Mouse (Mus musculus) embryonic facial prominence, embryonic 10.5 days (tissue): ENCODE measurements at regions not wholly inside any gene's neighbourhood (a gene's known extent, or its start where the extent isn't known, plus 50 kb on each side); places are given as distances from the start of the nearest gene placed in this dataset.

Source experiments
- DNase-seq: peaks from one replicate; pipeline ENCODE4 v3.0.0-alpha.2; 2017; ENCODE audit warnings: low spot score
- H3K27ac ChIP-seq: fragments of 300-500 bp; sonication (generic); replicated peaks from 2 replicates; pipeline ENCODE4 v1.5.1; 2016; ENCODE audit warnings: mild to moderate bottlenecking
- H3K27me3 ChIP-seq: fragments of 300-500 bp; sonication (generic); replicated peaks from 2 replicates; pipeline ENCODE4 v1.6.1; 2016; ENCODE audit warnings: low read depth, mild to moderate bottlenecking; ENCODE audit not compliant: poor library complexity, severe bottlenecking
- H3K36me3 ChIP-seq: fragments of 300-500 bp; sonication (generic); replicated peaks from 2 replicates; pipeline ENCODE4 v1.6.1; 2016; ENCODE audit warnings: mild to moderate bottlenecking, moderate library complexity
- H3K4me1 ChIP-seq: fragments of 300-500 bp; sonication (generic); 2 replicates; pipeline ENCODE4 v1.6.1; 2016
- H3K4me3 ChIP-seq: fragments of 300-500 bp; sonication (generic); 2 replicates; pipeline ENCODE4 v1.5.1; 2016; ENCODE audit warnings: mild to moderate bottlenecking, moderate library complexity
- H3K9me3 ChIP-seq: fragments of 300-500 bp; sonication (generic); 2 replicates; pipeline ENCODE4 v1.6.1; 2016; ENCODE audit warnings: mild to moderate bottlenecking
- WGBS: fragments of 180-500 bp; shearing (Covaris S2); methylation state at CpG from one replicate; pipeline ENCODE4 v1.1.7; 2016; 5-methylcytosine and 5-hydroxymethylcytosine counted together

- WGBS = 64% methylated on average over 5 of the region's 5 CpGs
- DNase-seq = no peak
- H3K27ac ChIP-seq = no peak overlapping the region
- H3K9me3 ChIP-seq = no peaks in the 10 kb centered on the region
- no peak overlapping the region for H3K4me3 ChIP-seq
- H3K4me1 ChIP-seq = no peaks in the 10 kb centered on the region
- H3K27me3 ChIP-seq = no peaks in the 10 kb centered on the region
- no peaks in the 10 kb centered on the region for H3K36me3 ChIP-seq
Measured at GRCm38 (mm10) chr8:79505381-79505780, 106.1 kb upstream of the Smad1 start.

- DNase-seq = no peak
Measured at GRCm38 (mm10) chr8:79503906-79504305, 104.6 kb upstream of the Smad1 start.

GRCm38 (mm10) chr8:79502062-79502461 lies 102.7 kb upstream of the Smad1 start:
- Histone ChIP-seq H3K4me1 (peaks cover 10% of the 10 kb centered on the region), H3K27me3 (no peaks in the 10 kb centered on the region), H3K4me3 (no peak overlapping the region), H3K27ac (no peak overlapping the region), H3K9me3 (no peaks in the 10 kb centered on the region), H3K36me3 (no peaks in the 10 kb centered on the region)
- WGBS = 75% methylated on average over 4 of the region's 4 CpGs
- DNase-seq = no peak

More at GRCm38 (mm10) chr8:79503906-79504305, 104.6 kb upstream of the Smad1 start:
- Histone ChIP-seq H3K4me1 (peaks cover 2% of the 10 kb centered on the region; the same call in 1 of the 2 replicates), H3K27me3 (no peaks in the 10 kb centered on the region), H3K27ac (no peak overlapping the region), H3K36me3 (no peaks in the 10 kb centered on the region), H3K4me3 (no peak overlapping the region), H3K9me3 (no peaks in the 10 kb centered on the region)
- WGBS = 87% methylated on average over 2 of the region's 2 CpGs

GRCm38 (mm10) chr8:79501238-79501637 lies 101.9 kb upstream of the Smad1 start:
- H3K4me3 ChIP-seq = no peak overlapping the region
- no peak for DNase-seq
- peaks cover 10% of the 10 kb centered on the region for H3K4me1 ChIP-seq
- no peaks in the 10 kb centered on the region for H3K9me3 ChIP-seq
- 87% methylated on average over 11 of the region's 11 CpGs for WGBS
- H3K27ac ChIP-seq = no peak overlapping the region
- no peaks in the 10 kb centered on the region for H3K27me3 ChIP-seq
- H3K36me3 ChIP-seq = no peaks in the 10 kb centered on the region

GRCm38 (mm10) chr8:79499258-79499657 lies 99.9 kb upstream of the Smad1 start:
- Histone ChIP-seq H3K36me3 (no peaks in the 10 kb centered on the region), H3K27me3 (no peaks in the 10 kb centered on the region), H3K4me1 (peaks cover 10% of the 10 kb centered on the region), H3K4me3 (no peak overlapping the region), H3K9me3 (no peaks in the 10 kb centered on the region), H3K27ac (no peak overlapping the region)
- 93% methylated on average over 2 of the region's 2 CpGs for WGBS
- DNase-seq = no peak

GRCm38 (mm10) chr8:79498611-79499010 lies 99.3 kb upstream of the Smad1 start:
- Histone ChIP-seq H3K27ac (no peak overlapping the region), H3K9me3 (no peaks in the 10 kb centered on the region), H3K27me3 (no peaks in the 10 kb centered on the region), H3K4me1 (peaks cover 10% of the 10 kb centered on the region), H3K36me3 (no peaks in the 10 kb centered on the region), H3K4me3 (no peak overlapping the region)
- DNase-seq = no peak
- 84% methylated on average over 2 of the region's 2 CpGs for WGBS

- Histone ChIP-seq H3K36me3 (no peaks in the 10 kb centered on the region), H3K9me3 (no peaks in the 10 kb centered on the region), H3K4me3 (no peak overlapping the region), H3K4me1 (peaks cover 11% of the 10 kb centered on the region), H3K27me3 (no peaks in the 10 kb centered on the region), H3K27ac (no peak overlapping the region)
- WGBS = 75% methylated on average over 10 of the region's 10 CpGs
- DNase-seq = peak; percentile 6
Measured at GRCm38 (mm10) chr8:79491156-79491698, 91.9 kb upstream of the Smad1 start.

GRCm38 (mm10) chr8:79490739-79491138 lies 91.4 kb upstream of the Smad1 start:
- H3K4me1 ChIP-seq = peaks cover 11% of the 10 kb centered on the region
- H3K36me3 ChIP-seq = no peaks in the 10 kb centered on the region
- 68% methylated on average over 4 of the region's 4 CpGs for WGBS
- no peaks in the 10 kb centered on the region for H3K9me3 ChIP-seq
- no peak overlapping the region for H3K4me3 ChIP-seq
- no peak overlapping the region for H3K27ac ChIP-seq
- peak; percentile 6 for DNase-seq
- no peaks in the 10 kb centered on the region for H3K27me3 ChIP-seq

GRCm38 (mm10) chr8:79488861-79489260 lies 89.5 kb upstream of the Smad1 start:
- peaks cover 11% of the 10 kb centered on the region for H3K4me1 ChIP-seq
- no peaks in the 10 kb centered on the region for H3K27me3 ChIP-seq
- no peaks in the 10 kb centered on the region for H3K9me3 ChIP-seq
- 71% methylated on average over 2 of the region's 2 CpGs for WGBS
- H3K36me3 ChIP-seq = no peaks in the 10 kb centered on the region
- H3K27ac ChIP-seq = no peak overlapping the region
- DNase-seq = peak; percentile 9
- H3K4me3 ChIP-seq = no peak overlapping the region

GRCm38 (mm10) chr8:79487597-79487996 lies 88.3 kb upstream of the Smad1 start:
- WGBS = 85% methylated on average over 6 of the region's 6 CpGs
- DNase-seq = peak; percentile 6
- Histone ChIP-seq H3K4me1 (peaks cover 11% of the 10 kb centered on the region), H3K36me3 (no peaks in the 10 kb centered on the region), H3K9me3 (no peaks in the 10 kb centered on the region), H3K27ac (no peak overlapping the region), H3K27me3 (no peaks in the 10 kb centered on the region), H3K4me3 (no peak overlapping the region)

- H3K4me1 ChIP-seq = 0 out of 2 replicates have a peak, but pooled peaks cover 4% of the 10 kb centered on the region
- no peak overlapping the region for H3K27ac ChIP-seq
- WGBS = 93% methylated on average over 8 of the region's 8 CpGs
- H3K4me3 ChIP-seq = no peak overlapping the region
- H3K27me3 ChIP-seq = no peaks in the 10 kb centered on the region
- peak; percentile 2 for DNase-seq
- H3K9me3 ChIP-seq = no peaks in the 10 kb centered on the region
- no peaks in the 10 kb centered on the region for H3K36me3 ChIP-seq
Measured at GRCm38 (mm10) chr8:79479326-79479725, 80.0 kb upstream of the Smad1 start.

GRCm38 (mm10) chr8:79476012-79476411 lies 76.7 kb upstream of the Smad1 start:
- DNase-seq = peak; percentile 5
- Histone ChIP-seq H3K4me1 (0 out of 2 replicates have a peak, but pooled peaks cover 4% of the 10 kb centered on the region), H3K4me3 (no peak overlapping the region), H3K9me3 (no peaks in the 10 kb centered on the region), H3K27ac (no peak overlapping the region), H3K27me3 (no peaks in the 10 kb centered on the region), H3K36me3 (no peaks in the 10 kb centered on the region)
- WGBS = 43% methylated on average over 5 of the region's 5 CpGs

GRCm38 (mm10) chr8:79474679-79475078 lies 75.4 kb upstream of the Smad1 start:
- Histone ChIP-seq H3K4me3 (no peak overlapping the region), H3K4me1 (0 out of 2 replicates have a peak, but pooled peaks cover 4% of the 10 kb centered on the region), H3K9me3 (no peaks in the 10 kb centered on the region), H3K36me3 (no peaks in the 10 kb centered on the region), H3K27me3 (no peaks in the 10 kb centered on the region), H3K27ac (no peak overlapping the region)
- peak; percentile 7 for DNase-seq
- WGBS = 66% methylated on average over 8 of the region's 8 CpGs
